Mouse (Mus musculus): Measurements from ENCODE around the gene Pcnx2. TPM values are rescaled to one million over a fixed set of nuclear protein-coding genes. Genes with fewer than 3 reads are reported as not detected.

Gene Pcnx2
- polyA plus RNA-seq, 1 experiment from 2014 or later: 0.38 TPM

GRCm38 (mm10) chr8:125914386-125914785 lies 16.3 kb upstream of the Pcnx2 start:
- no peak overlapping the region for H3K27ac ChIP-seq
- H3K9me3 ChIP-seq (replicated peaks): no peaks in the 10 kb centered on the region
- H3K27me3 ChIP-seq (replicated peaks): peaks cover 59% of the 10 kb centered on the region
- peaks cover 11% of the 10 kb centered on the region for H3K4me1 ChIP-seq
- no peaks in the 10 kb centered on the region for H3K36me3 ChIP-seq
- ATAC-seq: no peak
- H3K4me2 ChIP-seq: no peak overlapping the region
- 65% methylated on average over 9 of the region's 9 CpGs for WGBS (ENCODE audit: insufficient replicate concordance)
- no peak overlapping the region for H3K9ac ChIP-seq
- H3K4me3 ChIP-seq: no peak overlapping the region

- H3K36me3 ChIP-seq: no peaks in the 10 kb centered on the region
- H3K4me3 ChIP-seq: no peak overlapping the region
- H3K4me2 ChIP-seq: no peak overlapping the region
- H3K27me3 ChIP-seq (replicated peaks): peaks cover 71% of the 10 kb centered on the region
- H3K4me1 ChIP-seq: peaks cover 11% of the 10 kb centered on the region
- 62% methylated on average over 4 of the region's 4 CpGs for WGBS (ENCODE audit: insufficient replicate concordance)
- no peak for ATAC-seq
- no peaks in the 10 kb centered on the region for H3K9me3 ChIP-seq (replicated peaks)
- H3K9ac ChIP-seq: no peak overlapping the region
- no peak overlapping the region for H3K27ac ChIP-seq
Observed at GRCm38 (mm10) chr8:125913206-125913605, 15.1 kb upstream of the Pcnx2 start.

GRCm38 (mm10) chr8:125911229-125911580 lies 13.1 kb upstream of the Pcnx2 start:
- H3K9me3 ChIP-seq (replicated peaks): 0 out of 2 replicates have a peak, but pooled peaks cover 3% of the 10 kb centered on the region
- WGBS (ENCODE audit: insufficient replicate concordance): 2% methylated on average over 31 of the region's 31 CpGs
- peaks cover 11% of the 10 kb centered on the region for H3K4me1 ChIP-seq
- H3K4me2 ChIP-seq: peak overlapping the region; percentile 72
- no peak overlapping the region for H3K27ac ChIP-seq
- peaks cover 81% of the 10 kb centered on the region for H3K27me3 ChIP-seq (replicated peaks)
- H3K4me3 ChIP-seq: peak overlapping the region; percentile 49
- H3K9ac ChIP-seq: no peak overlapping the region
- H3K36me3 ChIP-seq: no peaks in the 10 kb centered on the region
- ATAC-seq: no peak

- peak within 1 kb of the TSS; percentile 72 for H3K4me2 ChIP-seq
- H3K27me3 ChIP-seq (replicated peaks): peaks cover 79% of the 10 kb centered on the region
- peaks cover 11% of the 10 kb centered on the region for H3K4me1 ChIP-seq
- no peak within 1 kb of the TSS for H3K27ac ChIP-seq
- 2% methylated on average over 92 of the region's 93 CpGs for WGBS (ENCODE audit: insufficient replicate concordance)
- peak; percentile 18; the same call in 1 of the 2 replicates for ATAC-seq
- no peak within 1 kb of the TSS for H3K9ac ChIP-seq
- no peaks in the 10 kb centered on the region for H3K36me3 ChIP-seq
- 0 out of 2 replicates have a peak, but pooled peaks cover 3% of the 10 kb centered on the region for H3K9me3 ChIP-seq (replicated peaks)
- H3K4me3 ChIP-seq: peak within 1 kb of the TSS; percentile 49
Observed at GRCm38 (mm10) chr8:125910365-125911228, 12.5 kb upstream of the Pcnx2 start, which contains the start of gene Map3k21. Map3k21 (plus strand) TSS chr8:125910450.

- WGBS (ENCODE audit: insufficient replicate concordance): 4% methylated on average over 30 of the region's 30 CpGs
- Histone ChIP-seq H3K4me2 (peak overlapping the region; percentile 72), H3K27me3 (replicated peaks) (peaks cover 78% of the 10 kb centered on the region), H3K4me1 (peaks cover 11% of the 10 kb centered on the region), H3K9me3 (replicated peaks) (0 out of 2 replicates have a peak, but pooled peaks cover 3% of the 10 kb centered on the region), H3K36me3 (no peaks in the 10 kb centered on the region), H3K9ac (no peak overlapping the region), H3K4me3 (peak overlapping the region; percentile 49), H3K27ac (no peak overlapping the region)
- ATAC-seq: peak; percentile 46; the same call in 1 of the 2 replicates
Observed at GRCm38 (mm10) chr8:125909661-125910364, 11.7 kb upstream of the Pcnx2 start.

GRCm38 (mm10) chr8:125907311-125907710 lies 9.2 kb upstream of the Pcnx2 start:
- no peak overlapping the region for H3K9ac ChIP-seq
- 0 out of 2 replicates have a peak, but pooled peaks cover 3% of the 10 kb centered on the region for H3K9me3 ChIP-seq (replicated peaks)
- WGBS (ENCODE audit: insufficient replicate concordance): 57% methylated on average over 2 of the region's 2 CpGs
- no peak overlapping the region for H3K4me3 ChIP-seq
- H3K36me3 ChIP-seq: no peaks in the 10 kb centered on the region
- no peak overlapping the region for H3K4me2 ChIP-seq
- no peak overlapping the region for H3K27ac ChIP-seq
- no peak for ATAC-seq
- H3K4me1 ChIP-seq: peaks cover 11% of the 10 kb centered on the region
- H3K27me3 ChIP-seq (replicated peaks): peaks cover 60% of the 10 kb centered on the region

GRCm38 (mm10) chr8:125905341-125905740 lies 7.2 kb upstream of the Pcnx2 start:
- ATAC-seq: no peak
- Histone ChIP-seq H3K9ac (no peak overlapping the region), H3K27me3 (replicated peaks) (peaks cover 40% of the 10 kb centered on the region), H3K4me3 (no peak overlapping the region), H3K4me1 (peaks cover 2% of the 10 kb centered on the region; the same call in 1 of the 2 replicates), H3K27ac (no peak overlapping the region), H3K9me3 (replicated peaks) (0 out of 2 replicates have a peak, but pooled peaks cover 3% of the 10 kb centered on the region), H3K4me2 (no peak overlapping the region), H3K36me3 (no peaks in the 10 kb centered on the region)
- 56% methylated on average over 2 of the region's 2 CpGs for WGBS (ENCODE audit: insufficient replicate concordance)

- no peak overlapping the region for H3K4me2 ChIP-seq
- 0 out of 2 replicates have a peak, but pooled peaks cover 3% of the 10 kb centered on the region for H3K9me3 ChIP-seq (replicated peaks)
- H3K36me3 ChIP-seq: no peaks in the 10 kb centered on the region
- no peak overlapping the region for H3K4me3 ChIP-seq
- 50% methylated on average over 3 of the region's 3 CpGs for WGBS (ENCODE audit: insufficient replicate concordance)
- H3K27ac ChIP-seq: no peak overlapping the region
- peaks cover 11% of the 10 kb centered on the region; the same call in 1 of the 2 replicates for H3K4me1 ChIP-seq
- ATAC-seq: no peak
- no peak overlapping the region for H3K9ac ChIP-seq
- peaks cover 28% of the 10 kb centered on the region for H3K27me3 ChIP-seq (replicated peaks)
Observed at GRCm38 (mm10) chr8:125902521-125902920, 4.4 kb upstream of the Pcnx2 start.

- ATAC-seq: no peak
- Histone ChIP-seq H3K4me3 (no peak overlapping the region), H3K4me2 (no peak overlapping the region), H3K27ac (no peak overlapping the region), H3K9ac (no peak overlapping the region), H3K4me1 (peaks cover 11% of the 10 kb centered on the region; the same call in 1 of the 2 replicates), H3K9me3 (replicated peaks) (no peaks in the 10 kb centered on the region), H3K27me3 (replicated peaks) (peaks cover 37% of the 10 kb centered on the region), H3K36me3 (no peaks in the 10 kb centered on the region)
- 14% methylated on average over 2 of the region's 2 CpGs for WGBS (ENCODE audit: insufficient replicate concordance)
Observed at GRCm38 (mm10) chr8:125901167-125901566, 3.0 kb upstream of the Pcnx2 start.

GRCm38 (mm10) chr8:125898899-125899298 lies 782 bp upstream of the Pcnx2 start:
- no peak overlapping the region for H3K27ac ChIP-seq
- H3K9me3 ChIP-seq (replicated peaks): no peaks in the 10 kb centered on the region
- H3K4me1 ChIP-seq: peaks cover 11% of the 10 kb centered on the region; the same call in 1 of the 2 replicates
- no peak overlapping the region for H3K4me2 ChIP-seq
- H3K36me3 ChIP-seq: no peaks in the 10 kb centered on the region
- ATAC-seq: no peak
- WGBS (ENCODE audit: insufficient replicate concordance): 0% methylated on average over 6 of the region's 6 CpGs
- no peak overlapping the region for H3K4me3 ChIP-seq
- H3K27me3 ChIP-seq (replicated peaks): peaks cover 47% of the 10 kb centered on the region
- H3K9ac ChIP-seq: no peak overlapping the region

- Histone ChIP-seq H3K36me3 (no peaks in the 10 kb centered on the region), H3K4me2 (no peak overlapping the region), H3K4me3 (no peak overlapping the region), H3K9ac (no peak overlapping the region), H3K9me3 (replicated peaks) (no peaks in the 10 kb centered on the region), H3K27me3 (replicated peaks) (peaks cover 47% of the 10 kb centered on the region), H3K27ac (no peak overlapping the region), H3K4me1 (peaks cover 11% of the 10 kb centered on the region; the same call in 1 of the 2 replicates)
- WGBS (ENCODE audit: insufficient replicate concordance): 55% methylated on average over 11 of the region's 11 CpGs
- ATAC-seq: no peak
Observed at GRCm38 (mm10) chr8:125897388-125897787, 729 bp downstream of the Pcnx2 start.

- Histone ChIP-seq H3K4me2 (no peak overlapping the region), H3K4me1 (no peaks in the 10 kb centered on the region), H3K27ac (no peak overlapping the region), H3K4me3 (no peak overlapping the region), H3K9ac (no peak overlapping the region), H3K36me3 (no peaks in the 10 kb centered on the region), H3K9me3 (replicated peaks) (no peaks in the 10 kb centered on the region), H3K27me3 (replicated peaks) (0 out of 2 replicates have a peak, but pooled peaks cover 12% of the 10 kb centered on the region)
- no peak for ATAC-seq
- WGBS (ENCODE audit: insufficient replicate concordance): 70% methylated on average over 3 of the region's 3 CpGs
Observed at GRCm38 (mm10) chr8:125889920-125890319, 8.2 kb downstream of the Pcnx2 start.

All from liver, embryonic 12.5 days (tissue).